Mouse (Mus musculus) thymus, adult 2 months (tissue): ENCODE data around the gene Fam118b.

ENCODE experiments used
- CTCF ChIP-seq: fragments of 200-500 bp; IDR thresholded peaks from 2 replicates; pipeline ENCODE4 v1.5.1; 2012; ENCODE audit warnings: mild to moderate bottlenecking, control low read depth, low read length, moderate library complexity, borderline replicate concordance; ENCODE audit not compliant: control insufficient read depth, poor library complexity, insufficient read depth; ENCODE audit errors: extremely low read depth
- POLR2A ChIP-seq: fragments of 200-500 bp; IDR thresholded peaks from 2 replicates; pipeline ENCODE4 v1.6.1; 2012; ENCODE audit warnings: mild to moderate bottlenecking, low read length, control low read depth, moderate library complexity; ENCODE audit not compliant: control insufficient read depth, poor library complexity, insufficient read depth; ENCODE audit errors: extremely low read depth

- TF ChIP-seq POLR2A = no peak
- no peak for TF ChIP-seq CTCF
These were observed 14.6 kb upstream of the Fam118b start for GRCm38 (mm10) chr9:35282006-35282850.
